Mouse (Mus musculus): Measurements from ENCODE around the gene Gm28043. TPM values are rescaled to one million over a fixed set of nuclear protein-coding genes. Genes with fewer than 3 reads are reported as not detected.

Gene Gm28043
- polyA plus RNA-seq, 1 experiment from 2014 or later: 2.5 TPM

DNA sequence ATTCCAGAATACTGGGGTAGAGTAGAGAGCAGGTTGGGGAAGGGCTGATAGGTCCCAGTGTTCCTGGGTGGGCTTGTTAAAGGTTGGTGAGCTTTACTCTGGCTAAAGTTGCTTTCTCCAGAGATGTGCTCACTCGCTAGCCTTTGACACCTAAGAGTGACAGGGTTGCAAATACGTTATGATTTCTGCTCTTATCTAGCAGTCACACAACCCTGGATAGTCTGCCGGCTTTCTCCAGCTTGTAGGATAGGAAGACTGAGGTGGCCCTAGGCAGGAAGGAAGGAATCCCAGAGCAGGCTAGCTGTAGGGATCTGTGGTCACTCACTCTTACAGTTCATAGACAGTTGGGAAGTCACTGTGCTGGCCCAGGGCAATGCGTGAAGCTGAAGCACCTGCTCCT is 69.6 kb downstream of the Gm28043 start:
- no peak for ATAC-seq (ENCODE audit: low FRiP score, low TSS enrichment)
- Histone ChIP-seq H3K9ac (replicated peaks; ENCODE audit: low read length) (no peak overlapping the region), H3K27me3 (ENCODE audit: insufficient read depth, low read length) (no peaks in the 10 kb centered on the region), H3K4me3 (ENCODE audit: low read length) (no peak overlapping the region), H3K4me1 (ENCODE audit: insufficient read depth, low read length) (0 out of 2 replicates have a peak, but pooled peaks cover 5% of the 10 kb centered on the region), H3K4me2 (replicated peaks; ENCODE audit: low read depth, low read length) (no peak overlapping the region), H3K27ac (ENCODE audit: low read length) (no peak overlapping the region), H3K36me3 (ENCODE audit: insufficient read depth, low read length) (peaks cover 48% of the 10 kb centered on the region; the same call in 1 of the 2 replicates), H3K9me3 (ENCODE audit: low read length) (no peaks in the 10 kb centered on the region)
- WGBS: 92% methylated on average over 4 of the region's 4 CpGs

DNA sequence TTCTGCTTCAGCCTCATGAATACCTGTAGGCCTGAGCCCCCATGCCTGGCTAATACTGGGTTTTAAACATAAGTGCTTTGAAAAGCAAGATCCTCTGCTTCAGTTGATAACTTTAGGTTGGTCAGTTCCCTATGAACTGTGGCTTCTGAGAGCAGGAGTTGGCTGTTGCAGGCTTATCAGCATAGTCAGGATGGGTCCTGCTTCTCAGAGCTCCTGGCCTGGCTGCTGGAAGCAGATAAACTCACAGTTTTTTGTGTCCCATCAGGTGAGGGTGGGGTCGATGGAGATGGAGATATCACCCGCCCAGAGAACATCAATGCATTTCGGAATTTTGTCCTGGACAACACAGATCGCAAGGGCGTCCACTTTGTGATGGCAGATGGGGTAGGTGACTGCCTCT is 72.1 kb downstream of the Gm28043 start:
- Histone ChIP-seq H3K36me3 (ENCODE audit: insufficient read depth, low read length) (peaks cover 59% of the 10 kb centered on the region), H3K9me3 (ENCODE audit: low read length) (no peaks in the 10 kb centered on the region), H3K4me3 (ENCODE audit: low read length) (no peak overlapping the region), H3K9ac (replicated peaks; ENCODE audit: low read length) (no peak overlapping the region), H3K27me3 (ENCODE audit: insufficient read depth, low read length) (no peaks in the 10 kb centered on the region), H3K27ac (ENCODE audit: low read length) (no peak overlapping the region), H3K4me1 (ENCODE audit: insufficient read depth, low read length) (no peaks in the 10 kb centered on the region), H3K4me2 (replicated peaks; ENCODE audit: low read depth, low read length) (no peak overlapping the region)
- ATAC-seq (ENCODE audit: low FRiP score, low TSS enrichment): no peak
- WGBS: 94% methylated on average over 5 of the region's 5 CpGs

DNA sequence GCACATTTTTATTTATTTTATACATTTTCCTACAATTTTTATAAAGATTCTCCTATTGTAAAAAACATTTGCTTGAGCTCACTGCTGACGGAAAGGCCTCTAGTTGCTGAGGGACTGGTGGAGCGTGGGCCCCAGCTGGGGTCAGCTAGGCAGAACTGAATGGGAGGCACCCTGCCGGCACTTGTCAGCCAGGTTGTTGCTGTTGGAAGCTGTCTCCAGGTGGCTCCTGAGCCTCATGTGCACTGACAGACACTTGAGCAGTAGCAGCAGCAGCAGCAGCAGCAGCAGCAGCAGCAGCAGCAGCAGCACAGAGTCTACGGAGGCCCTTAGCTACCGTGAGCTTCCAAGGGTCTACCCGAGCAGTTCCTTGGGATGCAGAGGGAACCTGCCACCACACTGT is 72.7 kb downstream of the Gm28043 start:
- Histone ChIP-seq H3K4me1 (ENCODE audit: insufficient read depth, low read length) (no peaks in the 10 kb centered on the region), H3K9me3 (ENCODE audit: low read length) (no peaks in the 10 kb centered on the region), H3K36me3 (ENCODE audit: insufficient read depth, low read length) (peaks cover 55% of the 10 kb centered on the region), H3K9ac (replicated peaks; ENCODE audit: low read length) (no peak overlapping the region), H3K27me3 (ENCODE audit: insufficient read depth, low read length) (no peaks in the 10 kb centered on the region), H3K4me3 (ENCODE audit: low read length) (no peak overlapping the region), H3K4me2 (replicated peaks; ENCODE audit: low read depth, low read length) (no peak overlapping the region), H3K27ac (ENCODE audit: low read length) (no peak overlapping the region)
- WGBS: 68% methylated on average over 6 of the region's 6 CpGs
- ATAC-seq (ENCODE audit: low FRiP score, low TSS enrichment): no peak

GRCm38 (mm10) chr17:29688610-29689009 is 73.9 kb downstream of the Gm28043 start:
- Histone ChIP-seq H3K36me3 (ENCODE audit: insufficient read depth, low read length) (peaks cover 53% of the 10 kb centered on the region), H3K27me3 (ENCODE audit: insufficient read depth, low read length) (no peaks in the 10 kb centered on the region), H3K9me3 (ENCODE audit: low read length) (no peaks in the 10 kb centered on the region), H3K4me1 (ENCODE audit: insufficient read depth, low read length) (no peaks in the 10 kb centered on the region), H3K9ac (replicated peaks; ENCODE audit: low read length) (no peak overlapping the region), H3K4me3 (ENCODE audit: low read length) (no peak overlapping the region), H3K4me2 (replicated peaks; ENCODE audit: low read depth, low read length) (no peak overlapping the region), H3K27ac (ENCODE audit: low read length) (no peak overlapping the region)
- WGBS: 92% methylated on average over 10 of the region's 10 CpGs
- no peak for ATAC-seq (ENCODE audit: low FRiP score, low TSS enrichment)

DNA sequence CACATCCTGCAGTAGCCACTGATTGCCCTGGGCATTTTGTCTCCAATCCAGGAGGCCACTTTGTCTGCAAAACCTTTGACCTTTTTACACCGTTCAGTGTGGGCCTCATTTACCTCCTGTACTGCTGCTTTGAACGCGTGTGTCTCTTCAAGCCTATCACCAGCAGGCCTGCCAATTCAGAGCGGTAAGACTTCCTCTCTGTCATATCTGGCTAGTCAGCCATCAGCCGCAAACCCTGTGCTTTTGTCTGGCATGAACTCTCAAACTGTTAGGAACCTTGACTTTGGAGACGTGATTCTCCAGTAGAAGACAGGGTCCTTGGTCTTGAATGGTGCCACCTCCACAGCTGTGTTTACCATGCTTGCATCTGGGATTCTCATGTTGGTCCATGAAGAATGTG is 75.6 kb downstream of the Gm28043 start:
- no peaks in the 10 kb centered on the region for H3K4me1 ChIP-seq (ENCODE audit: insufficient read depth, low read length)
- no peaks in the 10 kb centered on the region for H3K9me3 ChIP-seq (ENCODE audit: low read length)
- no peak overlapping the region for H3K4me3 ChIP-seq (ENCODE audit: low read length)
- no peak overlapping the region for H3K4me2 ChIP-seq (replicated peaks; ENCODE audit: low read depth, low read length)
- H3K27me3 ChIP-seq (ENCODE audit: insufficient read depth, low read length): no peaks in the 10 kb centered on the region
- H3K27ac ChIP-seq (ENCODE audit: low read length): no peak overlapping the region
- 48% methylated on average over 6 of the region's 6 CpGs for WGBS
- ATAC-seq (ENCODE audit: low FRiP score, low TSS enrichment): no peak
- peaks cover 58% of the 10 kb centered on the region for H3K36me3 ChIP-seq (ENCODE audit: insufficient read depth, low read length)
- H3K9ac ChIP-seq (replicated peaks; ENCODE audit: low read length): no peak overlapping the region

- H3K36me3 ChIP-seq (ENCODE audit: insufficient read depth, low read length): peaks cover 66% of the 10 kb centered on the region
- WGBS: 80% methylated on average over 2 of the region's 2 CpGs
Observed at GRCm38 (mm10) chr17:29692827-29693226, 78.2 kb downstream of the Gm28043 start.

GRCm38 (mm10) chr17:29693571-29693970 is 78.9 kb downstream of the Gm28043 start:
- H3K9ac ChIP-seq (replicated peaks; ENCODE audit: low read length): no peak overlapping the region
- no peaks in the 10 kb centered on the region for H3K27me3 ChIP-seq (ENCODE audit: insufficient read depth, low read length)
- H3K4me1 ChIP-seq (ENCODE audit: insufficient read depth, low read length): no peaks in the 10 kb centered on the region
- peaks cover 67% of the 10 kb centered on the region for H3K36me3 ChIP-seq (ENCODE audit: insufficient read depth, low read length)
- H3K27ac ChIP-seq (ENCODE audit: low read length): no peak overlapping the region
- H3K4me3 ChIP-seq (ENCODE audit: low read length): no peak overlapping the region
- no peaks in the 10 kb centered on the region for H3K9me3 ChIP-seq (ENCODE audit: low read length)
- no peak for ATAC-seq (ENCODE audit: low FRiP score, low TSS enrichment)
- 42% methylated on average over 2 of the region's 2 CpGs for WGBS
- no peak overlapping the region for H3K4me2 ChIP-seq (replicated peaks; ENCODE audit: low read depth, low read length)

More at GRCm38 (mm10) chr17:29692827-29693226, 78.2 kb downstream of the Gm28043 start:
- no peak overlapping the region for H3K9ac ChIP-seq (replicated peaks; ENCODE audit: low read length)
- no peaks in the 10 kb centered on the region for H3K27me3 ChIP-seq (ENCODE audit: insufficient read depth, low read length)
- ATAC-seq (ENCODE audit: low FRiP score, low TSS enrichment): no peak
- H3K4me2 ChIP-seq (replicated peaks; ENCODE audit: low read depth, low read length): no peak overlapping the region
- no peaks in the 10 kb centered on the region for H3K9me3 ChIP-seq (ENCODE audit: low read length)
- H3K4me3 ChIP-seq (ENCODE audit: low read length): no peak overlapping the region
- H3K27ac ChIP-seq (ENCODE audit: low read length): no peak overlapping the region
- no peaks in the 10 kb centered on the region for H3K4me1 ChIP-seq (ENCODE audit: insufficient read depth, low read length)

- Histone ChIP-seq H3K4me2 (replicated peaks; ENCODE audit: low read depth, low read length) (no peak overlapping the region), H3K9me3 (ENCODE audit: low read length) (no peaks in the 10 kb centered on the region), H3K36me3 (ENCODE audit: insufficient read depth, low read length) (peaks cover 73% of the 10 kb centered on the region), H3K4me3 (ENCODE audit: low read length) (no peak overlapping the region), H3K27ac (ENCODE audit: low read length) (no peak overlapping the region), H3K9ac (replicated peaks; ENCODE audit: low read length) (no peak overlapping the region), H3K4me1 (ENCODE audit: insufficient read depth, low read length) (no peaks in the 10 kb centered on the region), H3K27me3 (ENCODE audit: insufficient read depth, low read length) (no peaks in the 10 kb centered on the region)
- no peak for ATAC-seq (ENCODE audit: low FRiP score, low TSS enrichment)
- WGBS: 89% methylated on average over 4 of the region's 4 CpGs
Observed at GRCm38 (mm10) chr17:29694516-29694915, 79.8 kb downstream of the Gm28043 start.

- no peaks in the 10 kb centered on the region for H3K27me3 ChIP-seq (ENCODE audit: insufficient read depth, low read length)
- H3K36me3 ChIP-seq (ENCODE audit: insufficient read depth, low read length): peaks cover 73% of the 10 kb centered on the region
- no peaks in the 10 kb centered on the region for H3K9me3 ChIP-seq (ENCODE audit: low read length)
- no peak overlapping the region for H3K4me3 ChIP-seq (ENCODE audit: low read length)
- no peaks in the 10 kb centered on the region for H3K4me1 ChIP-seq (ENCODE audit: insufficient read depth, low read length)
- H3K27ac ChIP-seq (ENCODE audit: low read length): no peak overlapping the region
- H3K4me2 ChIP-seq (replicated peaks; ENCODE audit: low read depth, low read length): no peak overlapping the region
- WGBS: 94% methylated on average over 8 of the region's 8 CpGs
- H3K9ac ChIP-seq (replicated peaks; ENCODE audit: low read length): no peak overlapping the region
- ATAC-seq (ENCODE audit: low FRiP score, low TSS enrichment): no peak
Observed at GRCm38 (mm10) chr17:29696940-29697339, 82.3 kb downstream of the Gm28043 start.

DNA sequence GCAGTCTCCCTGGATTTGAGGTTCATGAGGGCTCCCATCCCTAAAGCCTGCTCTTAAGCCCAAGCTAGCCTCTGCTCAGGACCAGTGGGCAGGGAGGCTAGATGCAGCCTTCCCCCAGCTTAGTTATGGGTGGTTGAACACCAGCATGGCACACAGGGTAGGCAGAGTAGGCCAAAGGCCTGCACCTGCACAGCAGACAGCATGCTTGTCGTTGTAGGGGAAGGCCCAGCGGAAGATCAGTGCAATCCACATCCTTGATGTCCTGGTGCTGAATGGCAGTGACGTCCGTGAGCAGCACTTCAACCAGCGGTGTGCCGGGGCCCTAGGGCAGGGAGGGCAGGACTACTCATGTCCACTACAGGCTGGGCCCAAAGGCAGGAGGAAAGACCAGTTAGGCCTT is 83.7 kb downstream of the Gm28043 start:
- Histone ChIP-seq H3K27ac (ENCODE audit: low read length) (no peak overlapping the region), H3K4me3 (ENCODE audit: low read length) (no peak overlapping the region), H3K27me3 (ENCODE audit: insufficient read depth, low read length) (no peaks in the 10 kb centered on the region), H3K4me1 (ENCODE audit: insufficient read depth, low read length) (no peaks in the 10 kb centered on the region), H3K36me3 (ENCODE audit: insufficient read depth, low read length) (peaks cover 80% of the 10 kb centered on the region), H3K4me2 (replicated peaks; ENCODE audit: low read depth, low read length) (no peak overlapping the region), H3K9me3 (ENCODE audit: low read length) (no peaks in the 10 kb centered on the region), H3K9ac (replicated peaks; ENCODE audit: low read length) (no peak overlapping the region)
- no peak for ATAC-seq (ENCODE audit: low FRiP score, low TSS enrichment)
- 89% methylated on average over 6 of the region's 6 CpGs for whole genome bisulfite sequencing
